Mouse (Mus musculus): ENCODE data around the gene Inava.

DNA sequence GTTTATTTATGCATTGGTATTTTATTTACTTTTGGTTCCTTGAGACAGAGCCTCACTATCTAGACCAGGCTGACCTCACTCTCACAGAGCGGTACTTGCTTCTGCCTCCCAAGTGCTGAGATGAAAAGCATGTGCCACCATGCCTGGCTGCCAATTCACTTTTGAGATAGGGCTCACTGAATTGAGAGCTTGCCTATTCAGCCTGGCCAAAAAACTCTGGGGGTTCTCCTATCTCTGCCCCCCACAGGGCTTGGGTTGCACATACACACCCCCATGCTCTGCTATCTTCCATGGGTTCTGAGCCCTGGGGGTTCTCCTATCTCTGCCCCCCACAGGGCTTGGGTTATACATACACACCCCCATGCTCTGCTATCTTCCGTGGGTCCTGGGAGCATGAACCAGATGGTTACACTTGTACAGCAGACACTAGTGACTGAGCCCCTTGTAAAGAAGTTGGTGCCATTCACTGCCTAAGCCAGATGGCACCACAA, 54.5 kb downstream of the Inava start:
- TF ChIP-seq CTCF (IDR thresholded peaks at IDR 0.05; ENCODE audit: borderline replicate concordance, insufficient read depth, low read length) (no peak), POLR2A (IDR thresholded peaks at IDR 0.05; ENCODE audit: low read depth, low read length) (no peak)

Data from embryonic fibroblast, embryonic 13.5 days (primary cell).